Mouse (Mus musculus) cerebellum, adult 2 months (tissue): ENCODE measurements around the gene Tfip11. TPM values are rescaled to one million over a fixed set of nuclear protein-coding genes. Genes with fewer than 3 reads are reported as not detected.
A peak's percentile ranks its signal among the peaks of the same experiment; 100 is the strongest.

Experiments used
- DNase-seq, 2 experiments: peaks; one replicate each; pipeline ENCODE4 v3.0.0; 2021
- H3K27ac ChIP-seq: fragments of 200-500 bp; 2 replicates; pipeline ENCODE4 v1.5.1; 2012; ENCODE audit warnings: low read length, control low read depth, inconsistent platforms; ENCODE audit not compliant: insufficient read depth
- H3K27me3 ChIP-seq: fragments of 200-500 bp; 2 replicates; pipeline ENCODE4 v1.6.1; 2012; ENCODE audit warnings: inconsistent platforms, mild to moderate bottlenecking, low read length, moderate library complexity; ENCODE audit not compliant: control insufficient read depth, insufficient read depth
- H3K4me1 ChIP-seq: fragments of 200-500 bp; 2 replicates; pipeline ENCODE4 v1.6.1; 2011; ENCODE audit warnings: low read length; ENCODE audit not compliant: control insufficient read depth, insufficient read depth
- H3K4me3 ChIP-seq: fragments of 200-500 bp; replicated peaks from 2 replicates; pipeline ENCODE3; 2011; ENCODE audit warnings: mild to moderate bottlenecking, low read depth, low read length, control low read depth; ENCODE audit not compliant: insufficient read depth
- CTCF ChIP-seq: fragments of 200-500 bp; IDR thresholded peaks from 2 replicates; pipeline ENCODE4 v1.5.1; 2011; ENCODE audit warnings: low read depth, mild to moderate bottlenecking, control low read depth, low read length, moderate library complexity, borderline replicate concordance; ENCODE audit not compliant: insufficient read depth
- POLR2A ChIP-seq: fragments of 200-500 bp; IDR thresholded peaks from 2 replicates; pipeline ENCODE4 v1.6.1; 2011; ENCODE audit warnings: low read length, control low read depth, borderline replicate concordance; ENCODE audit not compliant: insufficient read depth
- WGBS: fragments of 180-500 bp; shearing (Covaris S2); methylation state at CpG from one replicate; pipeline ENCODE4 v1.1.7; 2018; 5-methylcytosine and 5-hydroxymethylcytosine counted together
- polyA plus RNA-seq: library from polyadenylated mRNA; depleted of rRNA; stranded (reverse); fragments of >200 nt; gene quantifications from 2 replicates; pipeline ENCODE4 v1.2.3, GENCODE M21; 2012

Gene Tfip11
- polyA plus RNA-seq, 1 experiment: 48.2 TPM

GRCm38 (mm10) chr5:112335473-112335872 lies 9.3 kb downstream of the Tfip11 start:
- DNase-seq: peak; percentile 48 to 62
- no peak overlapping the region for H3K4me3 ChIP-seq
- H3K27me3 ChIP-seq: no peaks in the 10 kb centered on the region
- H3K27ac ChIP-seq: no peak overlapping the region
- no peaks in the 10 kb centered on the region for H3K4me1 ChIP-seq
- WGBS: 14% methylated on average over 2 of the region's 2 CpGs
- TF ChIP-seq POLR2A (no peak), CTCF (peak; percentile 77)

- no peak for TF ChIP-seq POLR2A
- no peak for TF ChIP-seq CTCF
- H3K27me3 ChIP-seq: no peaks in the 10 kb centered on the region
- no peak for DNase-seq
- WGBS: 88% methylated on average over 22 of the region's 22 CpGs
- H3K4me1 ChIP-seq: peaks cover 1% of the 10 kb centered on the region; the same call in 1 of the 2 replicates
- no peak overlapping the region for H3K4me3 ChIP-seq
- no peak overlapping the region for H3K27ac ChIP-seq
Measured at GRCm38 (mm10) chr5:112337004-112337403, 10.8 kb downstream of the Tfip11 start.

GRCm38 (mm10) chr5:112339215-112339614 lies 13.1 kb downstream of the Tfip11 start:
- Histone ChIP-seq H3K4me3 (no peak overlapping the region), H3K27me3 (no peaks in the 10 kb centered on the region), H3K4me1 (peaks cover 7% of the 10 kb centered on the region; the same call in 1 of the 2 replicates), H3K27ac (no peak overlapping the region)
- DNase-seq: no peak
- 23% methylated on average over 7 of the region's 7 CpGs for WGBS
- TF ChIP-seq CTCF: peak; percentile 30; the same call in 1 of the 2 replicates
- TF ChIP-seq POLR2A: no peak

- Histone ChIP-seq H3K27ac (peak within 1 kb of the TSS; percentile 57), H3K4me3 (peak within 1 kb of the TSS; percentile 81), H3K4me1 (peaks cover 20% of the 10 kb centered on the region), H3K27me3 (no peaks in the 10 kb centered on the region)
- TF ChIP-seq POLR2A (peak; percentile 70; the same call in 1 of the 2 replicates), CTCF (no peak)
- DNase-seq: peak; percentile 88 to 94
- WGBS: 2% methylated on average over 63 of the region's 64 CpGs
Measured at GRCm38 (mm10) chr5:112342463-112343204, 16.5 kb downstream of the Tfip11 start, which contains the start of the genes Srrd and Hps4. Gene Srrd, minus strand, starts transcription at chr5:112343040. Gene Hps4, plus strand, starts transcription at chr5:112343083.

- WGBS: under 1% methylated on average over 24 of the region's 24 CpGs
- TF ChIP-seq POLR2A (no peak), CTCF (no peak)
- Histone ChIP-seq H3K27me3 (no peaks in the 10 kb centered on the region), H3K4me3 (peak overlapping the region; percentile 81), H3K4me1 (peaks cover 20% of the 10 kb centered on the region), H3K27ac (peak overlapping the region; percentile 49; the same call in 1 of the 2 replicates)
- DNase-seq: no peak
Measured at GRCm38 (mm10) chr5:112343205-112343595, 17.0 kb downstream of the Tfip11 start.

- H3K4me3 ChIP-seq: no peak overlapping the region
- WGBS: 68% methylated on average over 6 of the region's 6 CpGs
- no peak overlapping the region for H3K27ac ChIP-seq
- TF ChIP-seq POLR2A: no peak
- TF ChIP-seq CTCF: no peak
- H3K27me3 ChIP-seq: no peaks in the 10 kb centered on the region
- H3K4me1 ChIP-seq: peaks cover 20% of the 10 kb centered on the region
- no peak for DNase-seq
Measured at GRCm38 (mm10) chr5:112344092-112344960, 18.2 kb downstream of the Tfip11 start.

- H3K4me1 ChIP-seq: peaks cover 24% of the 10 kb centered on the region
- no peaks in the 10 kb centered on the region for H3K27me3 ChIP-seq
- H3K27ac ChIP-seq: no peak overlapping the region
- TF ChIP-seq POLR2A (no peak), CTCF (no peak)
- no peak for DNase-seq
- 59% methylated on average over 16 of the region's 16 CpGs for WGBS
- H3K4me3 ChIP-seq: no peak overlapping the region
Measured at GRCm38 (mm10) chr5:112346211-112346965, 20.2 kb downstream of the Tfip11 start.
